Mouse (Mus musculus) layer of hippocampus, postnatal 14 days (tissue): ENCODE measurements at regions not wholly inside any gene's neighbourhood (a gene's known extent, or its start where the extent isn't known, plus 50 kb on each side); places are given as distances from the start of the nearest gene placed in this dataset.

ENCODE experiments used
- DNase-seq, 2 experiments: peaks; one replicate each; pipeline ENCODE4 v3.0.0; 2021 to 2022; ENCODE audit warnings: low spot score in 2 of 2, mixed read lengths in 1 of 2

GRCm38 (mm10) chr10:37473086-37473485, 334.4 kb upstream of the Marcks start:
- DNase-seq: no peak

GRCm38 (mm10) chr10:37457384-37457783, 318.7 kb upstream of the Marcks start:
- DNase-seq: no peak

GRCm38 (mm10) chr10:37449894-37450293, 311.2 kb upstream of the Marcks start:
- no peak for DNase-seq

- no peak for DNase-seq
These were observed 308.8 kb upstream of the Marcks start for GRCm38 (mm10) chr10:37447333-37448204.

GRCm38 (mm10) chr10:37439863-37440613, 301.3 kb upstream of the Marcks start:
- DNase-seq: peak in 1 of 2 experiments; percentile 3

GRCm38 (mm10) chr10:37438312-37438711, 299.6 kb upstream of the Marcks start:
- no peak for DNase-seq

- DNase-seq: no peak
These were observed 298.1 kb upstream of the Marcks start for GRCm38 (mm10) chr10:37436849-37437248.

GRCm38 (mm10) chr10:37434229-37434628, 295.5 kb upstream of the Marcks start:
- DNase-seq: no peak

GRCm38 (mm10) chr10:37423047-37423446, 284.3 kb upstream of the Marcks start:
- DNase-seq: no peak

GRCm38 (mm10) chr10:37422612-37423011, 283.9 kb upstream of the Marcks start:
- DNase-seq: no peak

- DNase-seq: no peak
These were observed 277.6 kb upstream of the Marcks start for GRCm38 (mm10) chr10:37416321-37416720.

GRCm38 (mm10) chr10:37412401-37412800, 273.7 kb upstream of the Marcks start:
- DNase-seq: no peak

- DNase-seq: no peak
These were observed 271.0 kb upstream of the Marcks start for GRCm38 (mm10) chr10:37409749-37410148.

- no peak for DNase-seq
These were observed 268.8 kb upstream of the Marcks start for GRCm38 (mm10) chr10:37407487-37407886.

GRCm38 (mm10) chr10:37404933-37405332, 266.2 kb upstream of the Marcks start:
- DNase-seq: no peak

GRCm38 (mm10) chr10:37404407-37404806, 265.7 kb upstream of the Marcks start:
- DNase-seq: no peak

- no peak for DNase-seq
These were observed 263.7 kb upstream of the Marcks start for GRCm38 (mm10) chr10:37402376-37402775.

- DNase-seq: no peak
These were observed 262.3 kb upstream of the Marcks start for GRCm38 (mm10) chr10:37400991-37401390.

GRCm38 (mm10) chr10:37400379-37400778, 261.7 kb upstream of the Marcks start:
- no peak for DNase-seq

GRCm38 (mm10) chr10:37397271-37397991, 258.7 kb upstream of the Marcks start:
- peak; percentile 23 to 29 for DNase-seq

GRCm38 (mm10) chr10:37390011-37390410, 251.3 kb upstream of the Marcks start:
- DNase-seq: no peak

- DNase-seq: no peak
These were observed 247.5 kb upstream of the Marcks start for GRCm38 (mm10) chr10:37386216-37386615.
